Mouse (Mus musculus) midbrain, embryonic 11.5 days (tissue): Measurements from ENCODE around the gene Cited1. TPM values are rescaled to one million over a fixed set of nuclear protein-coding genes. Genes with fewer than 3 reads are reported as not detected.

ENCODE experiments used
- ATAC-seq: fragments of 200-750 bp; cut with Nextera tagmentation; 2 replicates; pipeline ENCODE4 v1.8.0; 2017; ENCODE audit warnings: moderate TSS enrichment, moderate library complexity; ENCODE audit not compliant: low FRiP score
- DNase-seq: peaks from one replicate; pipeline ENCODE4 v3.0.0; 2015; ENCODE audit warnings: low spot score; ENCODE audit errors: missing footprints
- H3K27ac ChIP-seq: fragments of 300-500 bp; sonication (generic); 2 replicates; pipeline ENCODE4 v1.5.1; 2014; ENCODE audit warnings: low read depth, low read length
- H3K27me3 ChIP-seq: fragments of 300-500 bp; sonication (generic); 2 replicates; pipeline ENCODE4 v1.6.1; 2014; ENCODE audit warnings: mild to moderate bottlenecking, low read length, moderate library complexity, mixed read lengths; ENCODE audit not compliant: control insufficient read depth, insufficient read depth
- H3K36me3 ChIP-seq: fragments of 300-500 bp; sonication (generic); 2 replicates; pipeline ENCODE4 v1.6.1; 2014; ENCODE audit warnings: mild to moderate bottlenecking, low read length, moderate library complexity, mixed read lengths; ENCODE audit not compliant: control insufficient read depth, insufficient read depth
- H3K4me1 ChIP-seq: fragments of 300-500 bp; sonication (generic); 2 replicates; pipeline ENCODE4 v1.6.1; 2014; ENCODE audit warnings: low read length; ENCODE audit not compliant: control insufficient read depth, insufficient read depth
- H3K4me2 ChIP-seq: fragments of 300-500 bp; sonication (generic); 2 replicates; pipeline ENCODE4 v1.6.1; 2014; ENCODE audit warnings: mild to moderate bottlenecking, moderate library complexity
- H3K4me3 ChIP-seq: fragments of 300-500 bp; sonication (generic); 2 replicates; pipeline ENCODE4 v1.5.1; 2014; ENCODE audit warnings: low read depth, low read length
- H3K9ac ChIP-seq: fragments of 300-500 bp; sonication (generic); 2 replicates; pipeline ENCODE4 v1.6.1; 2014; ENCODE audit warnings: low read length
- H3K9me3 ChIP-seq: fragments of 300-500 bp; sonication (generic); 2 replicates; pipeline ENCODE4 v1.6.1; 2016; ENCODE audit warnings: low read length; ENCODE audit not compliant: control insufficient read depth
- WGBS: fragments of 180-500 bp; shearing (Covaris S2); extraction: QIAGEN DNeasy Blood & Tissue Kit; methylation state at CpG from one replicate; pipeline ENCODE4 v1.1.7; 2014; 5-methylcytosine and 5-hydroxymethylcytosine counted together
- polyA plus RNA-seq: library from polyadenylated mRNA; unstranded; fragments of >200 nt; fragmentation: Nextera tagmentation; extraction: Ambion mirVana; gene quantifications from 2 replicates; pipeline ENCODE4 v1.2.1, GENCODE M21; 2014

Gene Cited1
- 7.1 and 9.4 TPM in 2 replicates for polyA plus RNA-seq

DNA sequence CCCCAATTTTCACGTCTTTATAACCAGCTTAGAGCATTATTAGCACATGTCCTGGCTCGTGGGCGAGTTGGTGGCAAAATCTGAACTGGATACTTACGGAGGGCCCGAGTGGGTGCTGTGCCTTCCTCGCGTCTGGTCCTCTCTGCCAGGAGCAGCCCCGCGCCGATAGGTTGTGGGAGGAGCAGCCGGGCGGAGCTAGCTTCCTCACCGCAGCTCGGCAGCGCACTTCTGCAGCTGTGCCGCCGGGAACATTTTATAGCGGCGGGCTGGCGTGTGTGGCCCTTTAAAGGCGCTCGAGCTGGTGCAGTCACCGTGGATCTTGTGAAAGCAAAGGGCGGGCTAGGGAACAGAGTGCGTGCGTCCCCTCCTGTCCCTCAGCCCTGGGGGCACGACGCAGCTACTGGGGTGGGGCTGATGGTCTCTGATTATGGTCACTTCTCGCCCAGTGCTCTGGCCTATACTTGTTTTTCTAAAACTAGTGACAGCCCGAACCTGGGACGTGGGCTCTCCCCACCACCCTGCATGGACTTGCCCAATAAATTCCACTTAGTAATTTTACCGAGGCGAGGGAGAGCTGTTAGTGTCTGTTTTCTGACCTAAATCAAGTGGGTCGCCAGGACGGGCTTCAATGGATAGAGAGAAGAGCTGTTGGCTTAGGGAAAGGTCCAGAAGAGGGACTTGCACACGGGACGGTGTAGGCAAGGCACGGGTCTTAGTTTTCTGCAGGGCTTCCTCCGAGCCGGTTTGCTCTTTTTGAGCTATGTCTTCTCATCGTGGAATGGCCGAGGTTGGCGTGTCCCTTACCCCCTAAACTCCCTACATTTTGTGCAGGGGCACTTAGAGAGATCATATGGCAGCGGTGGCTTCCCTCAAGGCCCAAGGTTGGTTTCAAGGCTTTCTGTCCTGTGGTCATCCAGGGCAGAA is at the start of gene Cited1:
TSS of gene Cited1 (minus strand) at position 245 of the 924 bp plus-strand sequence.
- Histone ChIP-seq H3K27ac (no peak within 1 kb of the TSS; the same call in 1 of the 2 replicates), H3K4me3 (peak within 1 kb of the TSS; percentile 42), H3K4me1 (no peaks in the 10 kb centered on the region), H3K9me3 (no peaks in the 10 kb centered on the region), H3K27me3 (peaks cover 30% of the 10 kb centered on the region), H3K9ac (peak within 1 kb of the TSS; percentile 47), H3K4me2 (peak within 1 kb of the TSS; percentile 76), H3K36me3 (no peaks in the 10 kb centered on the region)
- peak; percentile 91 for ATAC-seq
- WGBS: 18% methylated on average over 44 of the region's 44 CpGs
- DNase-seq: peak; percentile 95

DNA sequence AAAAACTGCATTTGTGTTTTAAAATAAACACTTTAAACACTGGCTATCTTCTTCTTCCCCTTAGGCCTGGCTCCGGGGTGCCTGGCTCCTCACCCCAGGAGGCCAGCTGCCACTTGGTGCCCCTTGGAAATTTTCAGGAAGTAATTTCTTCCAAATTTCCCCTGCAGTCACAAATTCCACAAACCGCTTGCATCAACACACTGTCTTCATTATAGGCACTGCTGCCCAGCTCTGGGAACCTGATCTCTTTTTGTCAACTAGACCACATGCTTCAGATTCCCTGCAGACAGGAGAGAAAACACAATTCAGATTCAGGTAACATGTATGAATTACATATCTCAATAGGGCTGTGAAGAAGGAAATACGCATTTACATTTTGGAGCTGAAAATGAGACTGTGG is 32.9 kb upstream of the Cited1 start:
- Histone ChIP-seq H3K27ac (no peak overlapping the region), H3K4me3 (no peak overlapping the region), H3K36me3 (no peaks in the 10 kb centered on the region), H3K9ac (no peak overlapping the region), H3K9me3 (no peaks in the 10 kb centered on the region), H3K27me3 (peaks cover 4% of the 10 kb centered on the region; the same call in 1 of the 2 replicates), H3K4me1 (no peaks in the 10 kb centered on the region), H3K4me2 (no peak overlapping the region)
- ATAC-seq (no peak), DNase-seq (no peak)
- WGBS: 85% methylated on average over 3 of the region's 3 CpGs

DNA sequence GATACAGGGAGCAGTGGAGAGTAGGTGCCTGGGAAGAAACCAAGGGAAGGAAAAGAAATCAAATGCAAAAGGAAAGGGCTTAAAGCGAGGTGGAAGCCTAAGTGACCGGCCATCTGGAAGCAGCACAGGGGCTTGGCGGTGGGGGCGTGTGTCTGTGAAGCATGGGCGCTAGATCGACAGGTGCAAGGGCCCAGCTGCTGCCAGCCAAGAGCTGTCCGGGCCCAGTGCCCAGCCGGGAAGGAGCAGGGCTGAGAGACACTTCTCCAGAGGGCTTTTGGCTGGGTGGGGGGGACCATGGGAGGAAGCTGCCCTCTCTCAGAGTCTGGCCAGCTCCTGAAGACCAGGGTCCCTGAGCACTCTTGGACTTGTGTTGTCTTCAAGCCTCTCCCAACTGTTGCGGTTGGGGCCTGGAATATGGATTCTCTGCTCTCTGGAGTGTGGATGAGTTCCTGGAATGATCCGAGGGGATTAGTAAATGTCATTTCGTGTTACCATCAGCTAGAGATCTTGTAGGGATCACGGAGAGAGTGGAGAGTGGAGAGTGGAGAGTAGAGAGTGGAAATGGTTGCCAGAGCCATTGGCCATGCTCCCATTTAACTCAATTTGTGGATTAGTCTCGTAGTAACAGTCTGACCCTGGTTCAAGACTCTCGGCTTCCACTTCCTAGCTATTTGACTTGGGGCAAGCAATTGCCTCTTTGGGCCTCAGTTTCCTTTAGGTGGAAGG is 10.8 kb upstream of the Cited1 start:
- DNase-seq: no peak
- no peak overlapping the region for H3K27ac ChIP-seq
- no peaks in the 10 kb centered on the region for H3K9me3 ChIP-seq
- H3K27me3 ChIP-seq: peaks cover 5% of the 10 kb centered on the region; the same call in 1 of the 2 replicates
- WGBS: 75% methylated on average over 13 of the region's 14 CpGs
- no peak for ATAC-seq
- H3K4me2 ChIP-seq: no peak overlapping the region
- no peaks in the 10 kb centered on the region for H3K36me3 ChIP-seq
- H3K4me3 ChIP-seq: no peak overlapping the region
- no peak overlapping the region for H3K9ac ChIP-seq
- no peaks in the 10 kb centered on the region for H3K4me1 ChIP-seq

DNA sequence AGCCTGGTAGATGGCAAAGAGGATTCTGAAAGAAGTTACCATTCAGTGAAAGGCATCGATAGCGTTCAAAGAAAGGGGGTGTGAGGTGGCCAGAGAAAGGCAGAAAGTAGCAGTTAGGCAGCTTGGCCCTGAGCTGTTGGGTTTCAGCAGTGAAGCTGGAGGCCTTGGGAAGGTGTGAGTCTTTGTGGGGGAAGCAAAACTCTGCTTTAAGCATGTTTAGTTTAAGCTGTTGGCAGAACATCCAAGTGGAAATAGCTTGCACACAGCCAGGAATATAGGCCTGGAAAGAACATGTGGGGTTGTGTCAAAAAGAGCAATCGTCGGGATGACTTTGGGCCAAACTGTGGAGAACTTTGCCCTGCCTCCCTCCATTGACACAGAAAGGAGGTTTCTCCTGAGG is 7.8 kb upstream of the Cited1 start:
- Histone ChIP-seq H3K4me2 (no peak overlapping the region), H3K27me3 (peaks cover 3% of the 10 kb centered on the region; the same call in 1 of the 2 replicates), H3K27ac (no peak overlapping the region), H3K36me3 (no peaks in the 10 kb centered on the region), H3K4me3 (no peak overlapping the region), H3K9ac (no peak overlapping the region), H3K4me1 (no peaks in the 10 kb centered on the region), H3K9me3 (no peaks in the 10 kb centered on the region)
- DNase-seq (no peak), ATAC-seq (no peak)
- WGBS: 79% methylated on average over 4 of the region's 4 CpGs

DNA sequence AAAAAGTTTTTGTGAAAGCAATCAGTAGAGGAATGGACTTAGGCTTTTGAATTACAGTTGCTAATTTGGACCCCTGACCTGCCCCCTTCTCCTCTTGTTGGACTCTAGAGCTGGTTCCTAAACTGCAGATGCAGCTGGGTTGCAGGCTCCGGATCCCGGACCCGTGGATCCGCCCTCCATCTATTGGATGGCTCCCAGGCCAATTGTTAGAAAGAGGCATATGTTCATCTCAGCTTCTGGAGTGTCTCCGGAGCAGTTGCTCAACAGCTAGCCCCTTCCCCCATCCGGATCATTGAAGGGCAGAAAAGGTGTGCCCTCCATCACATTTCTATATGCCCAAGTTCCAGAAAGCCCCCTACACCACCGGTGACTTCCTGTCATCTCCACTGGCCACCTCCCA is 1.9 kb upstream of the Cited1 start:
- DNase-seq (peak; percentile 91), ATAC-seq (no peak)
- H3K4me2 ChIP-seq: peak overlapping the region; percentile 25
- no peak overlapping the region for H3K27ac ChIP-seq
- no peak overlapping the region for H3K9ac ChIP-seq
- H3K4me1 ChIP-seq: no peaks in the 10 kb centered on the region
- 14% methylated on average over 7 of the region's 7 CpGs for WGBS
- no peaks in the 10 kb centered on the region for H3K36me3 ChIP-seq
- H3K9me3 ChIP-seq: no peaks in the 10 kb centered on the region
- peaks cover 27% of the 10 kb centered on the region for H3K27me3 ChIP-seq
- no peak overlapping the region for H3K4me3 ChIP-seq

DNA sequence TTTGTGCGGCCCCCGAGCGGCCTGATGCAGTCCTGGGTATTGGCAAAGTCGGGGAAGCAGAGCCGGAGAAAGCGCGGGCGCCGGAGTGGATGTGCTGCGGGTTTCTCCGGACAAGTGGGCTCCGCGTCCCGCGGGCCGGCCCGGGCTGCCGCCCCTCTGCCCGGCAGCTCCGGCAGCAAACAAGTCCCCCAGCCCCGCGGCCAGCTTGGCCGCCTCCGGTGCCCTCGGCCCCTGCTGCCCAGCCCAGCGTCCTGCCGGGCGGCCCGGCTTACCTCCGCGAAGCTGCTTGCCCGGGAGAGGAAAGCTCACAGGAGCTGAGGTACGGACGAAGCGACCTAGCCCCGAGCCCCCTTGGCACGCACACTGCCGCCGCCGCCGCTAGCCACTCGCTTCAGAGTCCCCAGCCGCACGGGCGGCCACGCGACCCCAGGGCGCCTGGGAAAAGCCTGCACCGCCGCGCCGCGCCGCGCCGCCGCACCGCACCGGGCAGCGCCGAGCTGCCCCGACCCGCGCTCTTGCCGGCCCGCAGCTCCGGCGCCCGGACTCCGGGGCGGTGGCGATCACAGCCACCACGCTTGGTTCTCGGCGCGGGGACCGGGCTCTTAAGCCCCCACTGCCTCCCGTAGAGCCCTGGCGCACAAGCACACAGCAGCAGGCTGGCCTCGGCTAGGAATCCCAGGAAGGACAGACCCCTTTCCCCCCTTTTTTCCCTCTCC is 602 bp downstream of the Cited1 start:
- WGBS: 20% methylated on average over 37 of the region's 80 CpGs
- peak; percentile 75 for ATAC-seq
- H3K36me3 ChIP-seq: no peaks in the 10 kb centered on the region
- H3K27me3 ChIP-seq: peaks cover 30% of the 10 kb centered on the region
- peak; percentile 88 for DNase-seq
- H3K4me1 ChIP-seq: no peaks in the 10 kb centered on the region
- H3K9ac ChIP-seq: peak overlapping the region; percentile 47
- H3K9me3 ChIP-seq: no peaks in the 10 kb centered on the region
- H3K4me2 ChIP-seq: peak overlapping the region; percentile 76
- H3K4me3 ChIP-seq: peak overlapping the region; percentile 42
- H3K27ac ChIP-seq: no peak overlapping the region; the same call in 1 of the 2 replicates

DNA sequence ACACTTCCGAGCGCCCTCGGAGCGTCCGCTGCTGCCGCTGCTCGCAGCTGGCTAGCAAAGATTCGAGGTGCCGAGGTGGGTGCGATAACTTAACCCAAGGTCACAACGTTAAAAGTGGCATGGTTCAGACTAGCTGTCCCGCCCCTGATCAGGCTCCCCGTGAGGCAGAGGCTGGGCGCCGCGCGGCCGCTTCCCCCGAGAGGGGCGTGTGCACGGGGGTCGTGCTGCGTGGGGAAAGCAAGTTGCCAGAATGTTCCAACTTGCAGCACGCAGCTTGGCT is 1.1 kb downstream of the Cited1 start:
- no peak for ATAC-seq
- peak overlapping the region; percentile 76 for H3K4me2 ChIP-seq
- no peaks in the 10 kb centered on the region for H3K4me1 ChIP-seq
- no peaks in the 10 kb centered on the region for H3K36me3 ChIP-seq
- peaks cover 30% of the 10 kb centered on the region for H3K27me3 ChIP-seq
- H3K9ac ChIP-seq: peak overlapping the region; percentile 33; the same call in 1 of the 2 replicates
- H3K27ac ChIP-seq: no peak overlapping the region
- H3K4me3 ChIP-seq: peak overlapping the region; percentile 42
- WGBS: 12% methylated on average over 24 of the region's 24 CpGs
- no peaks in the 10 kb centered on the region for H3K9me3 ChIP-seq
- DNase-seq: no peak

DNA sequence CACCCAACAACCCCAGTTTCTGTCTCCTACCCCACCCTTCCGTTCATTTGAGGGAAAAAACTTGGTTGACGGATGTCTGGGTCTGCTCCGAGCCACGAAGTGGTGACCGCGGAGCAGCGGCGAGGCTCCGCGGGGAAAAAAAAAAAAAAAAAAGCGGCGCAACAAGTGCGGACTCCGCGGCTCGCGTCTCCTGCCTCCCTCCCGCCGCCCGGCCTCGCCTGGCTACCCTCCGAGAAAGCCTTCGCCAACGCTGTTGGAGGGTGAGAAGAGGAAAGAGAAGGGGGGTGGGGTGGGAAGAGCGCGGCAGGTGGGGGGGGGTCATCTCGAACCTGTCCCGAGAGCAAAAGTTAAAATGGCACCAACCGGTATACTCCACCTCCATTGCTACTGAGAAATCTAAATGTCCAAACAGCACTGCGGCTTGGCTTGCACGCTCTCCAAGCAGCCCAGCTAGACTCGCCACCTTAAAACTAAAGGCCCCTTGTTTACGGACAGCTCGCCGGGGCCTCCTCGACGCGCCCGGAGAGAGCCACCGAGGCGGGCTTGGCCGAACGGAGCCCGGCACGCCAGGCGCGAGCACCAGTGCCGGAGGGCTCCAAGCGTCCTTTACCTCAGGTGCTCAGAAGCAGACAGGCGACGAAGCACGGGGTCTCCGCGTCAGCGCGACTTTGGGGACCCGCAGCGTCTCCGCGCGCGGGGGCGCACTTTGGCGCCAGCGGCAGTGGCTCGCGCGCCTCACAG is 1.7 kb downstream of the Cited1 start:
- Histone ChIP-seq H3K4me1 (no peaks in the 10 kb centered on the region), H3K9me3 (no peaks in the 10 kb centered on the region), H3K36me3 (no peaks in the 10 kb centered on the region), H3K9ac (peak overlapping the region; percentile 33; the same call in 1 of the 2 replicates), H3K27me3 (peaks cover 30% of the 10 kb centered on the region), H3K4me2 (peak overlapping the region; percentile 76), H3K27ac (no peak overlapping the region), H3K4me3 (peak overlapping the region; percentile 42)
- DNase-seq (peak; percentile 90), ATAC-seq (no peak)
- 10% methylated on average over 48 of the region's 68 CpGs for WGBS
